Mouse (Mus musculus) limb, embryonic 15.5 days (tissue): Measurements from ENCODE around the gene Plcb4. TPM values are rescaled to one million over a fixed set of nuclear protein-coding genes. Genes with fewer than 3 reads are reported as not detected.
A peak's percentile ranks its signal among the peaks of the same experiment; 100 is the strongest.
"Not testable (repeated sequence)": the region's sequence is repeated elsewhere in the genome, so short reads cannot be mapped to it uniquely, and the experiment has no call there.

Source experiments
- ATAC-seq: fragments of 200-750 bp; cut with Nextera tagmentation; 2 replicates; pipeline ENCODE4 v1.8.0; 2017; ENCODE audit warnings: low read depth, moderate TSS enrichment; ENCODE audit not compliant: insufficient number of reproducible peaks, low FRiP score, low TSS enrichment
- H3K27ac ChIP-seq: fragments of 300-500 bp; sonication (generic); 2 replicates; pipeline ENCODE4 v1.5.1; 2015; ENCODE audit warnings: moderate library complexity, mild to moderate bottlenecking, inconsistent platforms
- H3K27me3 ChIP-seq: fragments of 300-500 bp; sonication (generic); 2 replicates; pipeline ENCODE4 v1.6.1; 2015; ENCODE audit warnings: inconsistent platforms
- H3K36me3 ChIP-seq: fragments of 300-500 bp; sonication (generic); 2 replicates; pipeline ENCODE4 v1.6.1; 2015; ENCODE audit warnings: inconsistent platforms
- H3K4me1 ChIP-seq: fragments of 300-500 bp; sonication (generic); 2 replicates; pipeline ENCODE4 v1.6.1; 2015; ENCODE audit warnings: inconsistent platforms
- H3K4me2 ChIP-seq: fragments of 300-500 bp; sonication (generic); 2 replicates; pipeline ENCODE4 v1.6.1; 2015; ENCODE audit warnings: mild to moderate bottlenecking, inconsistent platforms
- H3K4me3 ChIP-seq: fragments of 300-500 bp; sonication (generic); 2 replicates; pipeline ENCODE4 v1.5.1; 2015; ENCODE audit warnings: mild to moderate bottlenecking, inconsistent platforms
- H3K9ac ChIP-seq: fragments of 300-500 bp; sonication (generic); 2 replicates; pipeline ENCODE4 v1.6.1; 2015; ENCODE audit warnings: inconsistent platforms
- H3K9me3 ChIP-seq: fragments of 300-500 bp; sonication (generic); 2 replicates; pipeline ENCODE4 v1.6.1; 2016; ENCODE audit warnings: inconsistent platforms
- WGBS: fragments of 180-500 bp; shearing (Covaris S2); methylation state at CpG from one replicate; pipeline ENCODE4 v1.1.7; 2015; 5-methylcytosine and 5-hydroxymethylcytosine counted together
- polyA plus RNA-seq: library from polyadenylated mRNA; unstranded; fragments of >200 nt; fragmentation: Nextera tagmentation; extraction: Ambion mirVana; gene quantifications from 2 replicates; pipeline ENCODE4 v1.2.1, GENCODE M21; 2015

Plcb4 gene
- polyA plus RNA-seq, 1 experiment from 2014 or later: 17.4 TPM

DNA sequence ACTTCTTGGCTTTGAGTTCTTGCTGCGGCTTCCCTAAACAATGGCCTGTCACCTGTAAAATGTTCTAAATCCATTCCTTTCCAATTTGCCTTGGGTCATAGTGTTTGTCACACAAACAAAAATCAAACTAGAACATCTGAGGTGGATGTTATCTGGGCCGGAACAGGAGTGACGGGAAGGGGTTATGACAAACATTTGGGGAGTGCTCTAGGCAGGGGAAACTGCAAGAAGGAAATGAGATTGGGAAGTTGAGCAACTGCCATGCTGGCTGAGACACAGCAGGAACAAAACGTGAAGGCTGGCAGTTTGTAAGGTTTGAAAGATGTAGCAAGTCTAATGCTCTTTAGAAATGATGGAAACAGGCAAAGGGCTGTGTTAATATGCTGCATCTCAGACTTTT is 66.6 kb downstream of the Plcb4 start:
- ATAC-seq: no peak
- no peaks in the 10 kb centered on the region for H3K9me3 ChIP-seq
- no peaks in the 10 kb centered on the region for H3K27me3 ChIP-seq
- H3K9ac ChIP-seq: no peak overlapping the region
- H3K4me1 ChIP-seq: no peaks in the 10 kb centered on the region
- WGBS: 59% methylated on average over 4 of the region's 4 CpGs
- no peak overlapping the region for H3K4me3 ChIP-seq
- H3K27ac ChIP-seq: no peak overlapping the region
- no peaks in the 10 kb centered on the region for H3K36me3 ChIP-seq
- H3K4me2 ChIP-seq: no peak overlapping the region

- Histone ChIP-seq H3K27me3 (no peaks in the 10 kb centered on the region), H3K36me3 (no peaks in the 10 kb centered on the region), H3K9ac (no peak overlapping the region), H3K4me1 (no peaks in the 10 kb centered on the region), H3K4me2 (no peak overlapping the region), H3K9me3 (no peaks in the 10 kb centered on the region), H3K27ac (no peak overlapping the region), H3K4me3 (no peak overlapping the region)
- 84% methylated on average over 9 of the region's 9 CpGs for WGBS
- ATAC-seq: no peak
Measured at GRCm38 (mm10) chr2:135727088-135727487, 68.3 kb downstream of the Plcb4 start.

- Histone ChIP-seq H3K4me3 (no peak overlapping the region), H3K4me1 (no peaks in the 10 kb centered on the region), H3K27me3 (no peaks in the 10 kb centered on the region), H3K36me3 (no peaks in the 10 kb centered on the region), H3K27ac (no peak overlapping the region), H3K9me3 (no peaks in the 10 kb centered on the region), H3K9ac (no peak overlapping the region), H3K4me2 (no peak overlapping the region)
- 78% methylated on average over 4 of the region's 4 CpGs for WGBS
- ATAC-seq: no peak
Measured at GRCm38 (mm10) chr2:135727925-135728324, 69.1 kb downstream of the Plcb4 start.

- Histone ChIP-seq H3K4me3 (no peak overlapping the region), H3K4me1 (peaks cover 5% of the 10 kb centered on the region; the same call in 1 of the 2 replicates), H3K9ac (no peak overlapping the region), H3K36me3 (no peaks in the 10 kb centered on the region), H3K4me2 (no peak overlapping the region), H3K27ac (no peak overlapping the region), H3K27me3 (no peaks in the 10 kb centered on the region), H3K9me3 (no peaks in the 10 kb centered on the region)
- 50% methylated on average over 6 of the region's 6 CpGs for WGBS
- no peak for ATAC-seq
Measured at GRCm38 (mm10) chr2:135731591-135731990, 72.8 kb downstream of the Plcb4 start.

DNA sequence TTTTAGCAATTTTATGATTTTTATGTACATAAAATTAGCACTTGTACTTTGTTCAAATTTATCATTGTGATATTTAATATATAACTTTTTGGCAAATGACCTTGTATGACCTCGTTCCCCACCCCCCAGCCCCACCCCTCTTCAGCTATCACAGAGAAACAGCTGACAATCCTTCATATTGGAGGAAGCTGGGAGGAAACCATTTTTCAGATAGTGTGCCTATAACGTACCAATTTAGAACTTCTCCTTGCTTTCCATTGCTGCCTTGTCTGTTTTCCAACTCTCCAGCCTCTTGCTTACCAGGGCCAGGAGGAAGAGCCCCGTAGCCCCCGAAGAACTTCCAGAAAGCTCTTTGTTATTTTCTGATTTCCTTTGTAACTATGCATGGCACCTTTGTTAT is 73.8 kb downstream of the Plcb4 start:
- no peak for ATAC-seq
- Histone ChIP-seq H3K4me1 (peaks cover 5% of the 10 kb centered on the region; the same call in 1 of the 2 replicates), H3K4me2 (no peak overlapping the region), H3K36me3 (no peaks in the 10 kb centered on the region), H3K4me3 (no peak overlapping the region), H3K9me3 (no peaks in the 10 kb centered on the region), H3K27ac (no peak overlapping the region), H3K9ac (no peak overlapping the region), H3K27me3 (no peaks in the 10 kb centered on the region)
- 71% methylated on average over 4 of the region's 4 CpGs for WGBS

GRCm38 (mm10) chr2:135733926-135734510 is 75.2 kb downstream of the Plcb4 start:
- WGBS: 46% methylated on average over 10 of the region's 10 CpGs
- Histone ChIP-seq H3K9ac (no peak overlapping the region), H3K27me3 (no peaks in the 10 kb centered on the region), H3K36me3 (no peaks in the 10 kb centered on the region), H3K9me3 (no peaks in the 10 kb centered on the region), H3K4me3 (no peak overlapping the region), H3K4me1 (peaks cover 5% of the 10 kb centered on the region; the same call in 1 of the 2 replicates), H3K4me2 (no peak overlapping the region), H3K27ac (no peak overlapping the region)
- ATAC-seq: no peak

- peaks cover 5% of the 10 kb centered on the region; the same call in 1 of the 2 replicates for H3K4me1 ChIP-seq
- H3K4me2 ChIP-seq: no peak overlapping the region
- ATAC-seq: no peak
- no peak overlapping the region for H3K27ac ChIP-seq
- H3K9ac ChIP-seq: no peak overlapping the region
- H3K27me3 ChIP-seq: no peaks in the 10 kb centered on the region
- H3K36me3 ChIP-seq: no peaks in the 10 kb centered on the region
- no peak overlapping the region for H3K4me3 ChIP-seq
- H3K9me3 ChIP-seq: no peaks in the 10 kb centered on the region
- 75% methylated on average over 9 of the region's 9 CpGs for WGBS
Measured at GRCm38 (mm10) chr2:135737506-135737905, 78.7 kb downstream of the Plcb4 start.

- not testable (repeated sequence) for H3K9me3 ChIP-seq, H3K27me3 ChIP-seq, H3K9ac ChIP-seq, H3K27ac ChIP-seq, H3K4me3 ChIP-seq, H3K4me1 ChIP-seq, H3K36me3 ChIP-seq, H3K4me2 ChIP-seq, ATAC-seq
- 78% methylated on average over 7 of the region's 7 CpGs for WGBS
Measured at GRCm38 (mm10) chr2:135738022-135738780, 79.4 kb downstream of the Plcb4 start.

GRCm38 (mm10) chr2:135738950-135739349 is 80.1 kb downstream of the Plcb4 start:
- 70% methylated on average over 1 of the region's 1 CpGs for WGBS
- Histone ChIP-seq H3K27me3 (no peaks in the 10 kb centered on the region), H3K9me3 (no peaks in the 10 kb centered on the region), H3K36me3 (no peaks in the 10 kb centered on the region), H3K4me2 (no peak overlapping the region), H3K27ac (no peak overlapping the region), H3K4me1 (peaks cover 7% of the 10 kb centered on the region; the same call in 1 of the 2 replicates), H3K9ac (no peak overlapping the region), H3K4me3 (no peak overlapping the region)
- ATAC-seq: no peak

GRCm38 (mm10) chr2:135742954-135743700 is 84.3 kb downstream of the Plcb4 start:
- no peak for ATAC-seq
- WGBS: 55% methylated on average over 10 of the region's 10 CpGs
- 0 out of 2 replicates have a peak, but pooled peaks cover 3% of the 10 kb centered on the region for H3K4me1 ChIP-seq
- no peaks in the 10 kb centered on the region for H3K36me3 ChIP-seq
- no peak overlapping the region for H3K4me3 ChIP-seq
- peak overlapping the region; percentile 19; the same call in 1 of the 2 replicates for H3K27ac ChIP-seq
- no peak overlapping the region for H3K9ac ChIP-seq
- H3K4me2 ChIP-seq: no peak overlapping the region
- no peaks in the 10 kb centered on the region for H3K27me3 ChIP-seq
- H3K9me3 ChIP-seq: no peaks in the 10 kb centered on the region

GRCm38 (mm10) chr2:135744711-135745110 is 85.9 kb downstream of the Plcb4 start:
- 71% methylated on average over 8 of the region's 8 CpGs for WGBS
- no peak overlapping the region for H3K4me2 ChIP-seq
- no peak overlapping the region for H3K27ac ChIP-seq
- peaks cover 10% of the 10 kb centered on the region for H3K4me1 ChIP-seq
- ATAC-seq: no peak
- no peaks in the 10 kb centered on the region for H3K9me3 ChIP-seq
- H3K9ac ChIP-seq: no peak overlapping the region
- H3K4me3 ChIP-seq: no peak overlapping the region
- no peaks in the 10 kb centered on the region for H3K36me3 ChIP-seq
- no peaks in the 10 kb centered on the region for H3K27me3 ChIP-seq

DNA sequence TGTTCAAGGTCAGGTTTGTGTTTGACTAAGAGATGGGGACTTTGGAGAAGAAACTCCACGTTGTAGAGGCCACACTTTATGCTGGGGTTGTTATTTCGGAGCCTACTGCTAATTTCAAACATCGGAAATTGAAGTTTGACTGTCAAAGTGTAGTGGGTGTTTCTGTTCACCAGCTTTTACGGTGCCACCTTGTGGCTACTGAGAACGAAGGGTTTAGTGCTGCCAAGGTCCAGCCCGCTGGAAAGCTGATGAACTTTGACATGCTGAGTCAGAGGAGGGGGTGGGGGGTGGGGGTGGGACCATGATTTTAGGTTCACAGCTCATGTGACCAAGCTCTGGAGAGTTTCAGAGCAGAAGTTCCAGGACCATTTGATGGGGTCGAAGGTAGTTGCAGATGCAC is 86.3 kb downstream of the Plcb4 start:
- 48% methylated on average over 7 of the region's 7 CpGs for WGBS
- peaks cover 13% of the 10 kb centered on the region for H3K4me1 ChIP-seq
- no peak overlapping the region for H3K9ac ChIP-seq
- no peaks in the 10 kb centered on the region for H3K27me3 ChIP-seq
- H3K36me3 ChIP-seq: no peaks in the 10 kb centered on the region
- no peak overlapping the region for H3K27ac ChIP-seq
- no peak overlapping the region for H3K4me3 ChIP-seq
- no peaks in the 10 kb centered on the region for H3K9me3 ChIP-seq
- ATAC-seq: no peak
- no peak overlapping the region for H3K4me2 ChIP-seq
